Mouse (Mus musculus) hindbrain, embryonic 10.5 days (tissue): Measurements from ENCODE around the gene Hnrnpf. TPM values are rescaled to one million over a fixed set of nuclear protein-coding genes. Genes with fewer than 3 reads are reported as not detected.

Experiments
- DNase-seq: peaks from one replicate; pipeline ENCODE4 v3.0.0-alpha.2; 2017; ENCODE audit warnings: low spot score
- H3K27ac ChIP-seq: fragments of 300-500 bp; sonication (generic); 2 replicates; pipeline ENCODE4 v1.5.1; 2016; ENCODE audit warnings: mild to moderate bottlenecking, moderate library complexity
- H3K27me3 ChIP-seq: fragments of 300-500 bp; sonication (generic); 2 replicates; pipeline ENCODE4 v1.6.1; 2016; ENCODE audit warnings: mild to moderate bottlenecking; ENCODE audit not compliant: poor library complexity, insufficient read depth, severe bottlenecking
- H3K36me3 ChIP-seq: fragments of 300-500 bp; sonication (generic); 2 replicates; pipeline ENCODE4 v1.6.1; 2016; ENCODE audit warnings: mild to moderate bottlenecking, moderate library complexity
- H3K4me1 ChIP-seq: fragments of 300-500 bp; sonication (generic); replicated peaks from 2 replicates; pipeline ENCODE4 v1.6.1; 2016; ENCODE audit warnings: mild to moderate bottlenecking
- H3K4me3 ChIP-seq: fragments of 300-500 bp; sonication (generic); 2 replicates; pipeline ENCODE4 v1.5.1; 2016; ENCODE audit warnings: mild to moderate bottlenecking, moderate library complexity
- H3K9me3 ChIP-seq: fragments of 300-500 bp; sonication (generic); 2 replicates; pipeline ENCODE4 v1.6.1; 2016; ENCODE audit warnings: mild to moderate bottlenecking, moderate library complexity
- WGBS: fragments of 180-500 bp; shearing (Covaris S2); methylation state at CpG from one replicate; pipeline ENCODE4 v1.1.7; 2016; 5-methylcytosine and 5-hydroxymethylcytosine counted together
- polyA plus RNA-seq: library from polyadenylated mRNA; unstranded; fragments of >200 nt; fragmentation: Nextera tagmentation; extraction: Ambion mirVana; gene quantifications from 2 replicates; pipeline ENCODE4 v1.2.1, GENCODE M21; 2016

Hnrnpf gene
- polyA plus RNA-seq, 1 experiment from 2014 or later: 559 TPM

DNA sequence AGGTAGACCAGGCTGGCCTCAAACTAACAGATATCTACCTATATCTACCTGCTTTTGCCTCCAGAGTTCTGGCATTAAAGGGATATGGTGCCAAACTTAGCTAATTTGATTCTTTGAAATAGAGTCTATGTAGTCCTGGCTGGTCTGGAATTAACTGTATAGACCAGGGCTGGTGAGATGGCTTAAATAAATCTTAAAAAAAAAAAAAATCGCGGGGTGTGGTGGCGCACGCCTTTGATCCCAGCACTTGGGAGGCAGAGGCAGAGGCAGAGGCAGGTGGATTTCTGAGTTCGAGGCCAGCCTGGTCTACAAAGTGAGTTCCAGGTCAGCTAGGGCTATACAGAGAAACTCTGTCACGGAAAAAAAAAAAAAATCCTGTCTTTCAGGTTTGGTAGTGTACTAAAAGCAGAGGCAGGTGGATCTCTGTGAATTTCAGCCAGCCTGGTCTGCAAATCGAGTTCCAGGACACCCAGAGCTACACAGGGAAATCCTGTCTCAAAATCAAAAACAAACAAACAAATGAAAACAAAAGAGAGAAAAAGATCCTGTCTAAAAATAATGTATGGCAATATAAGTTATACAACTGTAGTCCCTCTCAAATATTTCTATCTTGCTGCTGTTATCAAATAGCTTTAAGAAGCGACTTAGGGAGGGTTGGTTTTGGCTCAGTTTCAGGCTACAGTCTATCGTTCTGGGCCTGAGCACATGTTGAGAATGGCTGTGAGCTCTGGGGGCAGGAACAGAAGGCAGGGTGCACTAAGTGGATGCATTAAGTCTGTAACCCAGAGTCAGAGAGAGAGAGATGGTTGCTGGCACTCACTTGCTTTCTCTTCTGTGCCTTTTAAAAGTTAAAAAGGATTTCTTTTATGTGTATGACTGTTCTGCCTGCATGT is 1.6 kb downstream of the Hnrnpf start:
- H3K9me3 ChIP-seq: no peaks in the 10 kb centered on the region
- DNase-seq: no peak
- 79% methylated on average over 9 of the region's 9 CpGs for WGBS
- no peak overlapping the region for H3K4me3 ChIP-seq
- no peaks in the 10 kb centered on the region for H3K36me3 ChIP-seq
- H3K27ac ChIP-seq: no peak overlapping the region
- no peaks in the 10 kb centered on the region for H3K27me3 ChIP-seq
- peaks cover 8% of the 10 kb centered on the region for H3K4me1 ChIP-seq

DNA sequence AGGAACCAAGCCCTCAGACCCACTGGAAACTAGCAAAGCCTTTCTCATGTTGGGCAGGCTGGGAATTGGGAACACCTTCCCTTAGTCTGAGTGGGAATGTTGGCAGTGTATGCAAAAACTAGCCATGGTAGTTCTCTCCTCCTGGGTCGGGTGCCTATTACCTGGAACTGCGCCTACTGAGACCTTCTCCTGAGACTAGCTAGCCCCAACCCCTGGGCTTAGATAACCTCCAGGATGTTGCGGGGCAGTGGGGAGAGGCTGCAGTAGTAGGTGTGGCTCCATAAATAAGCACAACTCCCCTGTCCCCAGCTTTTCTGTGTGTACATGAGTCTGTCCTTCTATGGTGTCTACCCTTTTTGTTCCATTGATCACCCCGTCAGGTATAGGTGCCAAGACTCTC is 2.4 kb downstream of the Hnrnpf start:
- DNase-seq: no peak
- H3K36me3 ChIP-seq: no peaks in the 10 kb centered on the region
- H3K27ac ChIP-seq: no peak overlapping the region
- no peaks in the 10 kb centered on the region for H3K9me3 ChIP-seq
- WGBS: 84% methylated on average over 4 of the region's 4 CpGs
- no peak overlapping the region for H3K4me3 ChIP-seq
- no peaks in the 10 kb centered on the region for H3K27me3 ChIP-seq
- H3K4me1 ChIP-seq: peaks cover 8% of the 10 kb centered on the region

DNA sequence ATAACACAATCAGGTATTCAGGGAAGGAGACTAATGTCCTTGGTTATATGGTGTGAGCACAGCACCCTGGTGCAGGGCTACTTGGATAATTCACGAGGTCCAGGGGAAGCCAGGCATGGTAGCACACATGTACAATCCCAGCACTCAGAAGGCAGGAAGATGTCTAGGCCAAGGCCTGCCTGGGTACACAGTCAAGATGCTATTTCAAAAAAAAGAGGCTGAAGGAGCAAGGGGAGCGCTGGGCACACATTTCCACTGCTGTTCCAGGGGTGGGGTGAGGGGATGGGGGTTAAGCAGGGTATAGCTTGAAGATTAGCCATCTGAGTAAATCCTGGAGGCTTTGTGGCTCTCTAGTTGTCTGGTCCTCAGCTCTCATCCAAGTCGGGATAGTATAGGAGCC is 3.7 kb downstream of the Hnrnpf start:
- Histone ChIP-seq H3K4me3 (no peak overlapping the region), H3K4me1 (peaks cover 15% of the 10 kb centered on the region), H3K27ac (no peak overlapping the region), H3K27me3 (no peaks in the 10 kb centered on the region), H3K36me3 (no peaks in the 10 kb centered on the region), H3K9me3 (no peaks in the 10 kb centered on the region)
- no peak for DNase-seq
- WGBS: 87% methylated on average over 3 of the region's 3 CpGs

DNA sequence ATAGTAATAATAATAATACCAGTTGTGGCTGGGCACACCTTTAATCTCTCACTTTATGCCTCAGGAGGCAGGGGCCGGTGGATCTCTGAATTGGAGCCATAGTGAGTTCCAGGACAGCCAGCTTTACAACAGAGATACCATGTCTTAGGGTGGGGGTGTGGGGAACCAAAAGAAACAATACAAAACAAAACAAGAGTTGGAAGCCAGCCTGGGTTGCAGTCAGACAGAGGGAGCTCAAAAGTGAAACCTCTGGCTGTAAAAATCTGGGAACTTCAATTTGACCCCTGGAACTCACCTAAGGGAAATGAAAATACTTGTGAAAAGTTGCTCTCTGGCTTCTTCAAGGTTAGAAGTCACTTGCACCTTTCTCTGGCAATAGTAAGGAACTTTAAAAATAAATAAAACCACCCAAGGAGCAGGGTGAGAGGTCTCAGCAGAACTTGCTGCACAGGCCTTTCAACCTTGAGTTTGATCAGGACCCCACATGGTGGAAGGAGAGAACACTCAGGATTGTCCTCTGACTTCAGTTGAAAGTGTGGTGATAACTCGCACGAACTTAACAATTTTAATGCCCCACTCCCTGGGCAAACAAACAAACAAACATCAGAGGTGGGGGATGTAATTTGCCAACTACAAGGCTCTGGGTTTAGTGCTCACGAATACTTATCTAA is 5.3 kb downstream of the Hnrnpf start:
- Histone ChIP-seq H3K27me3 (no peaks in the 10 kb centered on the region), H3K9me3 (no peaks in the 10 kb centered on the region), H3K36me3 (no peaks in the 10 kb centered on the region), H3K4me1 (peaks cover 28% of the 10 kb centered on the region), H3K4me3 (peak overlapping the region; percentile 82), H3K27ac (peak overlapping the region; percentile 95)
- DNase-seq: no peak
- WGBS: 29% methylated on average over 4 of the region's 4 CpGs

DNA sequence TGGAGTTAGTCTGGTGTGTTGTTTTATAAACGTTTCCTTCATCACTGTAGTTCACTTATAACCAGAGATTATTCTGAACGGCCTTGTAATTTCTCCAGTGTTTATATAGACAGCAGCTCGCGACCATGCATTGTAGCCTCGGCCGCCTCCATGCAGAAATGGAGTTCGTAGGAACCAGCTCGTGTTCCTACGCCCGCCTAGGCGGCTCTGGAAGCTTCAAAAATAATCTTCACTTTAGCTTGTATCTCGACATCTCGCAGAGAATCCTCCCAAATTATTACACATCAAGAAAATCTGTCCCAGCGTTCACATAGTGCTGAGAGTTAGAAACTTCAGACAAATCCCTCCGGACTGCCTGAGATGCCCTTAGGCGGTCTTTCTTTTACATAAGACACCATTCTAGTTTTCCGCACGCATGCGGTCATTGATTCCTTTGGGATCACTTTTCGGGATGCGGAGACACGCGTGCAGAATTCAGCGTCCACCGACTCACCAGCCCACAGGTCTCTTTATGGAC is 5.9 kb downstream of the Hnrnpf start:
- WGBS: under 1% methylated on average over 25 of the region's 25 CpGs
- Histone ChIP-seq H3K4me3 (peak overlapping the region; percentile 82), H3K36me3 (no peaks in the 10 kb centered on the region), H3K9me3 (no peaks in the 10 kb centered on the region), H3K27ac (peak overlapping the region; percentile 95), H3K27me3 (no peaks in the 10 kb centered on the region), H3K4me1 (peaks cover 28% of the 10 kb centered on the region)
- no peak for DNase-seq

DNA sequence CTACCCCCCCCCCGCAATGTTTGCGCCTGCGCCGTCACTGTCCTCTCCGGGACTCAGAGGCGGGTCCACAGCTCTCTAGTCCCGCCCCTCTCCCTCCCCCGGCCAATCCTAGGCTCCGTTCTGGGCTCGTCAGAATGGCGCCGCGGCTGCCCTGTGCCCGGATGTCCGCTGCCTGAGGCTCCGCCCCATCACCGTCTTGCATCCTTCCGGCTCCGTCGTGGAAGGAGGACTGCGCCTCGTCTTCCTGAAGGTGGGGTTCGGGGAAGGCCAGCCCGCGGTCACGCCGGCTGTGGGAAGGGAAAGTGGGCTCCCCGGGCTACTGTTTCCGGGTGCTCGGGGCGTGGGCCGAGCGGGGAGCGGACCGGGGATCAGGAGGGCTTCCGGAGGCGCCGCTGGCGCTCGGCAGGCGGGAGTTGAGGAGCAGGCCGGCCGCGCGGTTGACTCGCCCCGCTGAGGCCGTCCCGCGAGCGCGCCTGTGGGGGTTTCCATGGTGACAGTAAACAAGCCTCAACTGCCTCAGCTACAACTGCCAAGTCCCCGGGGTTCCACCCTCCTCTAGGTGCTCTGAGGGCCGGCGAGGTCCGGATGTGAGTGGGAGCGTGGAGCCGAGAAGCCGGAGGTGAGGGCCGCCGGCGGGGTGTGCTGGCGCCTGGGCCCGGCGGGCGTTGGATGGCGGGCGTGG is 6.6 kb downstream of the Hnrnpf start:
- Histone ChIP-seq H3K36me3 (no peaks in the 10 kb centered on the region), H3K27ac (peak overlapping the region; percentile 95), H3K4me1 (peaks cover 28% of the 10 kb centered on the region), H3K27me3 (no peaks in the 10 kb centered on the region), H3K9me3 (no peaks in the 10 kb centered on the region), H3K4me3 (peak overlapping the region; percentile 82)
- WGBS: 0% methylated on average over 68 of the region's 68 CpGs
- DNase-seq: peak; percentile 98

DNA sequence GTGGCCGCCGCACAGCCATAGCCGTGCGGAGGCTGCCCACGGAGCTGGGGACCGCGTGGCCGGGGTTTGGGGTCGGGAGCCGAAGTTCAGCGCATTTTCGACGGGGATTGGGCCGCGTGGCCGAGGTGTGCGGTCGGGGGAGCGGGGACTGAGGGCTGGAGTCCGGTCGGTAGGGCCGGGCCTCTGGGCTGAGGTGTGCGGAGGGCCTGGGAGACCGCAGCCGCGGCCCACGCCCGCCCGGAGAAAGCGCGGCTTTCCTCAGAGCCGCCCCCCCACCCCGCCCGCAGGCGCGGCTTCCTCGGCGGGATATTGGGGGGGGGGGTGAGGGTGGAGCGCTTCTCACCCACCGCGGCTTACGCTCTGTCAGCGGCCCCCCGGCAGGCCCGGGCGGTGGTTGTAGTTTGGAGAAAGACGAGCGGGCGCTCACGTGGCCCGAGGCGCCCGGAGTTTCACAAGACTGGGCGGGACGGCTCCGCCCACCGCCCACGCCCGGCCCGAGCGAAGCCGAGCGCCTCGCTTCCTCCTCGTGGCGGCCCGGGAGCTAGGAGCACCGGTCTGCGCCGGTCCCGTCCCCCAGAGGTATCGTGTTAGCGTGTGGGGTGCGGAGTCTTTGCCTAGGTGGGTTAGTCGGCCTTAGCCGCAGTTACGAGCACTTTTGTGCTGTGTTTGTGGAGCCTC is 7.3 kb downstream of the Hnrnpf start:
- peak; percentile 86 for DNase-seq
- Histone ChIP-seq H3K9me3 (no peaks in the 10 kb centered on the region), H3K4me1 (peaks cover 28% of the 10 kb centered on the region), H3K36me3 (no peaks in the 10 kb centered on the region), H3K27me3 (no peaks in the 10 kb centered on the region), H3K27ac (peak overlapping the region; percentile 95), H3K4me3 (peak overlapping the region; percentile 82)
- WGBS: under 1% methylated on average over 76 of the region's 77 CpGs

DNA sequence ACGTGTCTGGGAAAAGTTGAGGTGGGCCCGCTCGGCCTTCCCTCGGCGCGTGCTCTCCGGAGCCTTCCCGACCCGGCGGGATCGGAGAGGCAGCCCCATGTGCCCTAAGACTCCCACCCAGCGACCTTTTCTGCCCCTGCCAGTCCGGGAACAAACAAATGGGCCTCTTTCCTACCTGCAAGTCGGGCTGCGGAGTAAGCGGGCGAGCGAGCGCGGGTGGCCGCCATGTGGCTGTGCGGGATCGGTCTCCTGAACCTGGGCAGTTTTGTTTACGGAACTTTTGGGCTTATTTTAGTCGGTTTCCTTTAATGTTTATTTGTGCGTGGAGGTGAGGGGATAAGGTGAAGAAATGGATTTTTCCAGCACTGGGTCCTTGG is 7.8 kb downstream of the Hnrnpf start:
- no peak for DNase-seq
- Histone ChIP-seq H3K4me1 (peaks cover 28% of the 10 kb centered on the region), H3K27ac (peak overlapping the region; percentile 95), H3K36me3 (no peaks in the 10 kb centered on the region), H3K9me3 (no peaks in the 10 kb centered on the region), H3K27me3 (no peaks in the 10 kb centered on the region), H3K4me3 (peak overlapping the region; percentile 82)
- under 1% methylated on average over 26 of the region's 26 CpGs for WGBS

DNA sequence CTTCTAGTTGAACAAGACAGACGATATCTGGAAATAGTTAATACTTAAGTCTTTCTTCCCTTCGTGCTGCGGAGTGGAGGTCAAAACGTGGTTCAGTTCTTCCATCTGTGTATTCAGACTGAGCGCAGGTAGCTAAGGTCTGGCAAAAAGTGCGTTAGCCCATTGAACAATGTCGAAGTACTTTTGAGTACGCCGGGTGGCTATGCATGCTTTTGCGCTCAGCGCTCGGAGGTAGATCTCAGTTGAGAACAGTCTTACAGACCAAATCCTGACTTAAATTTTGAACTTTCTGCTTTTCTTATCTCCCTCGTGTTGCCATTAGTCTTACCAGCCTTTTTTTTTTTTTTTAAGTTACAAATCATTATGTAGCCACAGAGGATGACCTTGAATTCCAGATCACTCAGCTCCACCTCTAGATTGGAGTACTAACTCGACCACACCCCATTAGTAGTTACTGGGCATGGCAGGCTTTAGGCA is 8.3 kb downstream of the Hnrnpf start:
- H3K4me1 ChIP-seq: peaks cover 28% of the 10 kb centered on the region
- no peaks in the 10 kb centered on the region for H3K36me3 ChIP-seq
- no peaks in the 10 kb centered on the region for H3K9me3 ChIP-seq
- H3K27ac ChIP-seq: peak overlapping the region; percentile 95
- H3K4me3 ChIP-seq: peak overlapping the region; percentile 82
- no peaks in the 10 kb centered on the region for H3K27me3 ChIP-seq
- 1% methylated on average over 14 of the region's 14 CpGs for whole genome bisulfite sequencing
- no peak for DNase-seq

DNA sequence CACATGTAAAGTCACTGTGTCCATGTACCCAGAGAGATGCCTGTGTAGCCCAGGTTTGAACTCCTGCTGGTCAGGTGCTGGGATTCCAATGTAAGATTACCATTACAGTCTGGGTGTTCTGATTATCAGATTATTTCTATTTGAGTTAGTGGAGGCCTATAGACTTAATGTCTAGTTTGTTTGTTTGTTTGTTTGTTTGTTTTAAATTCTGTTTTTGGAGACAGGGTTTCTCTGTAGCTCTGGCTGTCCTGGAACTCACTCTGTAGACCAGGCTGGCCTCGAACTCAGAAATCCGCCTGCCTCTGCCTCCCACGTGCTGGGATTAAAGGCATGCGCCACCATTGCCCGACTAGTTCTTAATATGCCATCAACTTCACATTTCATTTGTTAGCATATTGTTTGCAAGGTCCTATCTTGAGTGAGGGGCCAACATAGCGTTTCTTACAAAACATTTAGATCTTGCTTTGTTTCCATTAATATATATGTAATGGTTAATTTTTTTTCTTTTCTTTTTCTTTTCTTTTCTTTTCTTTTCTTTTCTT is 10.1 kb downstream of the Hnrnpf start:
- no peak overlapping the region for H3K4me3 ChIP-seq
- no peaks in the 10 kb centered on the region for H3K36me3 ChIP-seq
- 90% methylated on average over 6 of the region's 6 CpGs for WGBS
- DNase-seq: no peak
- no peaks in the 10 kb centered on the region for H3K27me3 ChIP-seq
- peaks cover 32% of the 10 kb centered on the region for H3K4me1 ChIP-seq
- H3K9me3 ChIP-seq: no peaks in the 10 kb centered on the region
- no peak overlapping the region for H3K27ac ChIP-seq

DNA sequence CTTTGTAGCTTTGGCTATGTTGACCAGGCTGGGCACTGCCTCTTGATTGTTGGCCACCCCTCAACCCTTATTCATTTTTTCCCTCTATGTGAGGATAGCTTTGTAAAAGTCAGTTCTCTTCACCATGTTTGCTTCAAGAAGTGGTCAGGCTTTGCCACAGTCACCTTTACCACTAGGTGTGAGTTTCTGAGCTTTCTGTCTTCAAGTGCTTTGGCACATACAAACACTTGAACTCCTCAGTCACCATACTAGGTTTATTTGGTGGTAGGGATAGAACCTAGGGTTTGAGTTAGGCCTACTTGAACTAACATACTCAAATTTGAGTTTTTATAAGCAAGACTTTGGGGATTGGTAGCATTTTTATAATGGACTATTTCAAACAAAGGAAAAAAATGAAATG is 14.4 kb downstream of the Hnrnpf start:
- H3K36me3 ChIP-seq: no peaks in the 10 kb centered on the region; the same call in none of the 2 replicates
- no peak for DNase-seq
- peaks cover 48% of the 10 kb centered on the region for H3K4me1 ChIP-seq
- no peak overlapping the region for H3K27ac ChIP-seq
- no peaks in the 10 kb centered on the region for H3K27me3 ChIP-seq
- no peaks in the 10 kb centered on the region for H3K9me3 ChIP-seq
- H3K4me3 ChIP-seq: no peak overlapping the region

DNA sequence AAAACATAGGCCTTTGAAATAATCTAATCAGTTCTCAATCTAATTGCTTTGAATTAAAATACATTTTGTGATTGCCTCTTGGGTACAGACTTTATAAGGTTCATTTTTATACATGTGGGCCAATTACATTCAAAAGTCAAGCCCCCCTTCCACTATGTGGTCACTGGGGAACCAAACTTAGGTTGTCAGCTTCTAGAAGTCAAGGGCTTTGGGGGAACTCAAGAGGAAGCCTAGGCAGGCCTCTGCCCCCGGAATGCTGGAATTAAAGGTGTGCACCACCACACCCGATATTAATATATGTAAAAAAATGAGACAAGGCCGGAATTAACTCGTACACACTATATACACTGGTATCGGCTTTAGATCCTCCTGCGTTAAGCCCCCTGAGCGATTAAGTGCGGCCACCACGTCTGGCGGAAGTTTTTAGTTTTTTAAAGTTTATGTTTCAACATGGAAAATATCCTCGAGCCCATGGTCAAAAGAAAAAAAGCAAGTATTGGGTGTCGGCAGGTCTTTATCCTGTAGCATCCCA is 16.1 kb downstream of the Hnrnpf start:
- peak; percentile 10 for DNase-seq
- H3K4me3 ChIP-seq: peak overlapping the region; percentile 74
- peaks cover 14% of the 10 kb centered on the region for H3K36me3 ChIP-seq
- no peaks in the 10 kb centered on the region for H3K27me3 ChIP-seq
- H3K27ac ChIP-seq: peak overlapping the region; percentile 94
- peaks cover 50% of the 10 kb centered on the region for H3K4me1 ChIP-seq
- H3K9me3 ChIP-seq: no peaks in the 10 kb centered on the region
- WGBS: 3% methylated on average over 12 of the region's 12 CpGs
